Mouse (Mus musculus): ENCODE measurements around the gene Nptxr. TPM values are rescaled to one million over a fixed set of nuclear protein-coding genes. Genes with fewer than 3 reads are reported as not detected.
A peak's percentile ranks its signal among the peaks of the same experiment; 100 is the strongest.

The Nptxr gene
- total RNA-seq, 2 experiments from 2014 or later = 800 to 813 TPM

- Histone ChIP-seq H3K4me3 (no peak overlapping the region), H3K27ac (peak overlapping the region; percentile 33)
- intact Hi-C loops (cut with DNase I) = loop anchor here (1.0 kb wide), 1 partner anchor 21 kb away; no protein-coding TSS in a partner anchor
- no peak for TF ChIP-seq CTCF (IDR thresholded peaks at IDR 0.05)
- DNase-seq (ENCODE audit: extremely low spot score in 1 of 2, low spot score in 2 of 2) = peak in 1 of 2 experiments; percentile 70
Observed at GRCm38 (mm10) chr15:79775662-79776061, 28.9 kb downstream of the Nptxr start.

- peak overlapping the region; percentile 97 for H3K4me3 ChIP-seq
- intact Hi-C loops (cut with DNase I) = loop anchor here (1.0 kb wide), 1 partner anchor 22 kb away; no protein-coding TSS in a partner anchor
- peak; percentile 93 to 94 for DNase-seq (ENCODE audit: extremely low spot score in 1 of 2, low spot score in 2 of 2)
- no peak for TF ChIP-seq CTCF (IDR thresholded peaks at IDR 0.05)
- H3K27ac ChIP-seq = peak overlapping the region; percentile 96
Observed at GRCm38 (mm10) chr15:79774117-79775027, 30.2 kb downstream of the Nptxr start.

- peak overlapping the region; percentile 59 for H3K27ac ChIP-seq
- H3K4me3 ChIP-seq = no peak overlapping the region
- peak in 1 of 2 experiments; percentile 67 for DNase-seq (ENCODE audit: extremely low spot score in 1 of 2, low spot score in 2 of 2)
- no peak for TF ChIP-seq CTCF (IDR thresholded peaks at IDR 0.05)
- intact Hi-C loops (cut with DNase I) = loop anchor here (1.0 kb wide), 1 partner anchor 26 kb away; no protein-coding TSS in a partner anchor
Observed at GRCm38 (mm10) chr15:79770629-79771240, 33.8 kb downstream of the Nptxr start.

GRCm38 (mm10) chr15:79768302-79768701 is 36.3 kb downstream of the Nptxr start:
- DNase-seq (ENCODE audit: extremely low spot score in 1 of 2, low spot score in 2 of 2) = no peak
- intact Hi-C loops (cut with DNase I) = loop anchor here (5.0 kb wide), 1 partner anchor 244 kb away; the partner anchor contains the start of gene Pdgfb
- Histone ChIP-seq H3K4me3 (no peak overlapping the region), H3K27ac (peak overlapping the region; percentile 78; the same call in 1 of the 2 replicates)
- no peak for TF ChIP-seq CTCF (IDR thresholded peaks at IDR 0.05)

GRCm38 (mm10) chr15:79767327-79767961 is 37.1 kb downstream of the Nptxr start:
- no peak for TF ChIP-seq CTCF (IDR thresholded peaks at IDR 0.05)
- intact Hi-C loops (cut with DNase I) = loop anchor here (5.0 kb wide), 1 partner anchor 245 kb away; the partner anchor contains the start of gene Pdgfb
- no peak overlapping the region for H3K4me3 ChIP-seq
- no peak for DNase-seq (ENCODE audit: extremely low spot score in 1 of 2, low spot score in 2 of 2)
- peak overlapping the region; percentile 78 for H3K27ac ChIP-seq

- intact Hi-C loops (cut with DNase I) = loop anchor here (5.0 kb wide), 1 partner anchor 246 kb away; the partner anchor contains the start of gene Pdgfb
- no peak for DNase-seq (ENCODE audit: extremely low spot score in 1 of 2, low spot score in 2 of 2)
- Histone ChIP-seq H3K4me3 (no peak overlapping the region), H3K27ac (peak overlapping the region; percentile 78)
- TF ChIP-seq CTCF (IDR thresholded peaks at IDR 0.05) = no peak
Observed at GRCm38 (mm10) chr15:79766586-79767071, 37.9 kb downstream of the Nptxr start.

GRCm38 (mm10) chr15:79766168-79766567 is 38.4 kb downstream of the Nptxr start:
- Histone ChIP-seq H3K4me3 (no peak overlapping the region), H3K27ac (peak overlapping the region; percentile 78)
- TF ChIP-seq CTCF (IDR thresholded peaks at IDR 0.05) = no peak
- intact Hi-C loops (cut with DNase I) = loop anchor here (5.0 kb wide), 1 partner anchor 246 kb away; the partner anchor contains the start of gene Pdgfb
- no peak for DNase-seq (ENCODE audit: extremely low spot score in 1 of 2, low spot score in 2 of 2)

- H3K4me3 ChIP-seq = no peak overlapping the region
- H3K27ac ChIP-seq = peak overlapping the region; percentile 78
- intact Hi-C loops (cut with DNase I) = loop anchor here (1.0 to 5.0 kb wide), 2 partner anchors 33 to 247 kb away; partner anchors contain the start of gene Pdgfb
- TF ChIP-seq CTCF (IDR thresholded peaks at IDR 0.05) = no peak
- no peak for DNase-seq (ENCODE audit: extremely low spot score in 1 of 2, low spot score in 2 of 2)
Observed at GRCm38 (mm10) chr15:79765361-79765760, 39.2 kb downstream of the Nptxr start.

- H3K4me3 ChIP-seq = no peak overlapping the region
- peak; percentile 68 to 73 for DNase-seq (ENCODE audit: extremely low spot score in 1 of 2, low spot score in 2 of 2)
- no peak for TF ChIP-seq CTCF (IDR thresholded peaks at IDR 0.05)
- peak overlapping the region; percentile 78 for H3K27ac ChIP-seq
- intact Hi-C loops (cut with DNase I) = loop anchor here (1.0 to 5.0 kb wide), 3 partner anchors 34 to 248 kb away; partner anchors contain the start of genes Cbx6, Npcd and Pdgfb
Observed at GRCm38 (mm10) chr15:79764539-79765267, 39.9 kb downstream of the Nptxr start.

GRCm38 (mm10) chr15:79763601-79764246 is 40.8 kb downstream of the Nptxr start:
- DNase-seq (ENCODE audit: extremely low spot score in 1 of 2, low spot score in 2 of 2) = no peak
- H3K4me3 ChIP-seq = no peak overlapping the region
- TF ChIP-seq CTCF (IDR thresholded peaks at IDR 0.05) = peak; percentile 39
- H3K27ac ChIP-seq = peak overlapping the region; percentile 78
- intact Hi-C loops (cut with DNase I) = loop anchor here (1.0 kb wide), 1 partner anchor 71 kb away; the partner anchor contains the start of genes Cbx6 and Npcd

Data from left cerebral cortex, adult 2 months (tissue).